Mouse (Mus musculus) liver, embryonic 12.5 days (tissue): ENCODE measurements at regions not wholly inside any gene's neighbourhood (a gene's known extent, or its start where the extent isn't known, plus 50 kb on each side); places are given as distances from the start of the nearest gene placed in this dataset.

Source experiments
- ATAC-seq: fragments of 200-750 bp; cut with Nextera tagmentation; 2 replicates; pipeline ENCODE4 v1.8.0; 2017; ENCODE audit warnings: moderate number of reproducible peaks, mild to moderate bottlenecking, moderate library complexity
- H3K27ac ChIP-seq: fragments of 300-500 bp; sonication (generic); 2 replicates; pipeline ENCODE4 v1.5.1; 2016; ENCODE audit warnings: mild to moderate bottlenecking
- H3K27me3 ChIP-seq: fragments of 300-500 bp; sonication (generic); replicated peaks from 2 replicates; pipeline ENCODE4 v1.6.1; 2016; ENCODE audit warnings: mild to moderate bottlenecking, moderate library complexity
- H3K36me3 ChIP-seq: fragments of 300-500 bp; sonication (generic); 2 replicates; pipeline ENCODE4 v1.6.1; 2016; ENCODE audit warnings: mild to moderate bottlenecking, moderate library complexity
- H3K4me1 ChIP-seq: fragments of 300-500 bp; sonication (generic); 2 replicates; pipeline ENCODE4 v1.6.1; 2016
- H3K4me2 ChIP-seq: fragments of 300-500 bp; sonication (generic); 2 replicates; pipeline ENCODE4 v1.6.1; 2016; ENCODE audit warnings: mild to moderate bottlenecking, moderate library complexity
- H3K4me3 ChIP-seq: fragments of 300-500 bp; sonication (generic); 2 replicates; pipeline ENCODE4 v1.5.1; 2016; ENCODE audit warnings: mild to moderate bottlenecking, moderate library complexity
- H3K9ac ChIP-seq: fragments of 300-500 bp; sonication (generic); 2 replicates; pipeline ENCODE4 v1.6.1; 2016; ENCODE audit warnings: mild to moderate bottlenecking, moderate library complexity
- H3K9me3 ChIP-seq: fragments of 300-500 bp; sonication (generic); replicated peaks from 2 replicates; pipeline ENCODE4 v1.6.1; 2016; ENCODE audit warnings: mild to moderate bottlenecking, moderate library complexity
- WGBS: fragments of 180-500 bp; shearing (Covaris S2); methylation state at CpG from one replicate; pipeline ENCODE4 v1.1.7; 2016; ENCODE audit not compliant: insufficient replicate concordance; 5-methylcytosine and 5-hydroxymethylcytosine counted together

GRCm38 (mm10) chr3:115655020-115655419, 59.9 kb downstream of the S1pr1 start:
- H3K9ac ChIP-seq: no peak overlapping the region
- no peaks in the 10 kb centered on the region for H3K27me3 ChIP-seq
- no peaks in the 10 kb centered on the region for H3K9me3 ChIP-seq
- 0 out of 2 replicates have a peak, but pooled peaks cover 5% of the 10 kb centered on the region for H3K4me1 ChIP-seq
- no peaks in the 10 kb centered on the region for H3K36me3 ChIP-seq
- no peak for ATAC-seq
- H3K4me3 ChIP-seq: no peak overlapping the region
- H3K27ac ChIP-seq: no peak overlapping the region
- H3K4me2 ChIP-seq: no peak overlapping the region

GRCm38 (mm10) chr3:115652236-115652635, 62.6 kb downstream of the S1pr1 start:
- Histone ChIP-seq H3K4me1 (0 out of 2 replicates have a peak, but pooled peaks cover 5% of the 10 kb centered on the region), H3K9ac (no peak overlapping the region), H3K36me3 (no peaks in the 10 kb centered on the region), H3K27ac (no peak overlapping the region), H3K27me3 (no peaks in the 10 kb centered on the region), H3K9me3 (no peaks in the 10 kb centered on the region), H3K4me3 (no peak overlapping the region), H3K4me2 (no peak overlapping the region)
- ATAC-seq: no peak
- WGBS: 40% methylated on average over 5 of the region's 5 CpGs

GRCm38 (mm10) chr3:115649338-115650117, 65.3 kb downstream of the S1pr1 start:
- Histone ChIP-seq H3K27me3 (no peaks in the 10 kb centered on the region), H3K9ac (no peak overlapping the region), H3K9me3 (no peaks in the 10 kb centered on the region), H3K4me3 (no peak overlapping the region), H3K4me1 (0 out of 2 replicates have a peak, but pooled peaks cover 5% of the 10 kb centered on the region), H3K27ac (no peak overlapping the region), H3K4me2 (no peak overlapping the region), H3K36me3 (no peaks in the 10 kb centered on the region)
- WGBS: 32% methylated on average over 3 of the region's 3 CpGs
- ATAC-seq: no peak

GRCm38 (mm10) chr3:115646993-115647392, 67.9 kb downstream of the S1pr1 start:
- Histone ChIP-seq H3K4me3 (no peak overlapping the region), H3K27me3 (no peaks in the 10 kb centered on the region), H3K27ac (no peak overlapping the region), H3K4me2 (no peak overlapping the region), H3K4me1 (peaks cover 28% of the 10 kb centered on the region), H3K36me3 (no peaks in the 10 kb centered on the region), H3K9me3 (no peaks in the 10 kb centered on the region), H3K9ac (no peak overlapping the region)
- ATAC-seq: no peak
- 61% methylated on average over 7 of the region's 7 CpGs for WGBS

GRCm38 (mm10) chr3:115644307-115644706, 70.6 kb downstream of the S1pr1 start:
- no peak overlapping the region for H3K4me3 ChIP-seq
- no peak overlapping the region for H3K9ac ChIP-seq
- no peaks in the 10 kb centered on the region for H3K36me3 ChIP-seq
- H3K9me3 ChIP-seq: no peaks in the 10 kb centered on the region
- peaks cover 41% of the 10 kb centered on the region for H3K4me1 ChIP-seq
- WGBS: 43% methylated on average over 5 of the region's 5 CpGs
- H3K27ac ChIP-seq: no peak overlapping the region
- no peak for ATAC-seq
- H3K27me3 ChIP-seq: no peaks in the 10 kb centered on the region
- H3K4me2 ChIP-seq: no peak overlapping the region

- no peak for ATAC-seq
- 2% methylated on average over 11 of the region's 11 CpGs for WGBS
Observed at GRCm38 (mm10) chr3:115642846-115643260, 72.0 kb downstream of the S1pr1 start.

GRCm38 (mm10) chr3:115642001-115642845, 72.6 kb downstream of the S1pr1 start:
- peaks cover 49% of the 10 kb centered on the region for H3K4me1 ChIP-seq
- H3K9ac ChIP-seq: peak overlapping the region; percentile 64
- H3K27me3 ChIP-seq: no peaks in the 10 kb centered on the region
- peak; percentile 35 for ATAC-seq
- no peaks in the 10 kb centered on the region for H3K36me3 ChIP-seq
- peak overlapping the region; percentile 53 for H3K4me3 ChIP-seq
- H3K9me3 ChIP-seq: no peaks in the 10 kb centered on the region
- peak overlapping the region; percentile 85 for H3K4me2 ChIP-seq
- H3K27ac ChIP-seq: peak overlapping the region; percentile 86
- 2% methylated on average over 26 of the region's 26 CpGs for WGBS

More at GRCm38 (mm10) chr3:115642846-115643260, 72.0 kb downstream of the S1pr1 start:
- Histone ChIP-seq H3K4me1 (peaks cover 49% of the 10 kb centered on the region), H3K9me3 (no peaks in the 10 kb centered on the region), H3K4me3 (peak overlapping the region; percentile 53), H3K27ac (peak overlapping the region; percentile 86), H3K4me2 (peak overlapping the region; percentile 85), H3K27me3 (no peaks in the 10 kb centered on the region), H3K9ac (peak overlapping the region; percentile 64), H3K36me3 (no peaks in the 10 kb centered on the region)

- H3K9ac ChIP-seq: 0 out of 2 replicates have a peak overlapping the region, but pooled peaks have one; percentile 64
- no peaks in the 10 kb centered on the region; the same call in 1 of the 2 replicates for H3K27me3 ChIP-seq
- H3K4me2 ChIP-seq: peak overlapping the region; percentile 85
- H3K4me3 ChIP-seq: 0 out of 2 replicates have a peak overlapping the region, but pooled peaks have one; percentile 53
- peaks cover 57% of the 10 kb centered on the region for H3K4me1 ChIP-seq
- H3K27ac ChIP-seq: peak overlapping the region; percentile 86
- no peaks in the 10 kb centered on the region for H3K9me3 ChIP-seq
- 3% methylated on average over 6 of the region's 6 CpGs for WGBS
- no peaks in the 10 kb centered on the region for H3K36me3 ChIP-seq
- ATAC-seq: peak; percentile 98
Observed at GRCm38 (mm10) chr3:115641411-115641810, 73.5 kb downstream of the S1pr1 start.

GRCm38 (mm10) chr3:115635487-115635886, 79.4 kb downstream of the S1pr1 start:
- Histone ChIP-seq H3K9me3 (no peaks in the 10 kb centered on the region), H3K9ac (no peak overlapping the region), H3K27me3 (no peaks in the 10 kb centered on the region; the same call in 1 of the 2 replicates), H3K4me3 (no peak overlapping the region), H3K4me2 (no peak overlapping the region), H3K27ac (no peak overlapping the region), H3K4me1 (peaks cover 50% of the 10 kb centered on the region), H3K36me3 (no peaks in the 10 kb centered on the region)
- WGBS: 66% methylated on average over 4 of the region's 4 CpGs
- ATAC-seq: 0 out of 2 replicates have a peak, but pooled peaks have one; percentile 21

GRCm38 (mm10) chr3:115635081-115635480, 79.8 kb downstream of the S1pr1 start:
- 70% methylated on average over 5 of the region's 5 CpGs for WGBS
- ATAC-seq: no peak
- H3K4me1 ChIP-seq: peaks cover 50% of the 10 kb centered on the region

GRCm38 (mm10) chr3:115632417-115632743, 82.5 kb downstream of the S1pr1 start:
- no peaks in the 10 kb centered on the region for H3K36me3 ChIP-seq
- WGBS: 65% methylated on average over 4 of the region's 4 CpGs
- H3K27me3 ChIP-seq: no peaks in the 10 kb centered on the region; the same call in 1 of the 2 replicates
- no peak overlapping the region for H3K4me3 ChIP-seq
- H3K4me1 ChIP-seq: peaks cover 39% of the 10 kb centered on the region
- no peak for ATAC-seq
- no peak overlapping the region for H3K27ac ChIP-seq
- H3K9me3 ChIP-seq: no peaks in the 10 kb centered on the region
- no peak overlapping the region for H3K9ac ChIP-seq
- H3K4me2 ChIP-seq: no peak overlapping the region

More at GRCm38 (mm10) chr3:115635081-115635480, 79.8 kb downstream of the S1pr1 start:
- H3K9me3 ChIP-seq: no peaks in the 10 kb centered on the region
- H3K4me3 ChIP-seq: no peak overlapping the region
- H3K9ac ChIP-seq: no peak overlapping the region
- no peaks in the 10 kb centered on the region for H3K36me3 ChIP-seq
- H3K27me3 ChIP-seq: no peaks in the 10 kb centered on the region; the same call in 1 of the 2 replicates
- no peak overlapping the region for H3K4me2 ChIP-seq
- no peak overlapping the region for H3K27ac ChIP-seq
